Mouse (Mus musculus) G1E (cell line): ENCODE measurements around the gene Fbf1. TPM values are rescaled to one million over a fixed set of nuclear protein-coding genes. Genes with fewer than 3 reads are reported as not detected.
"Not testable (repeated sequence)": the region's sequence is repeated elsewhere in the genome, so short reads cannot be mapped to it uniquely, and the experiment has no call there.

ENCODE experiments used
- ATAC-seq: 2 replicates; pipeline ENCODE4 v1.8.0; 2016; ENCODE audit warnings: mild to moderate bottlenecking; ENCODE audit not compliant: insufficient number of reproducible peaks, poor library complexity, low FRiP score, severe bottlenecking; ENCODE audit errors: extremely low read depth
- DNase-seq: peaks from one replicate; pipeline ENCODE4 v3.0.0; 2012; ENCODE audit warnings: low spot score
- H3K27me3 ChIP-seq: 2 replicates; pipeline ENCODE4 v1.6.1; 2012; ENCODE audit warnings: mild to moderate bottlenecking, low read length, inconsistent platforms; ENCODE audit not compliant: insufficient read depth
- H3K36me3 ChIP-seq: replicated peaks from 2 replicates; pipeline ENCODE3; 2012; ENCODE audit warnings: mild to moderate bottlenecking, inconsistent platforms
- H3K4me1 ChIP-seq: 2 replicates; pipeline ENCODE4 v1.6.1; 2012; ENCODE audit warnings: low read depth, low read length, inconsistent platforms, mixed read lengths; ENCODE audit not compliant: insufficient read depth
- H3K4me3 ChIP-seq: 2 replicates; pipeline ENCODE4 v1.5.1; 2012; ENCODE audit warnings: low read depth, mild to moderate bottlenecking, inconsistent platforms, low read length, moderate library complexity, mixed read lengths
- H3K9me3 ChIP-seq: replicated peaks from 2 replicates; pipeline ENCODE4 v1.6.1; 2012; ENCODE audit warnings: inconsistent platforms
- CTCF ChIP-seq: IDR thresholded peaks from 2 replicates; pipeline ENCODE4 v1.5.1; 2012; ENCODE audit warnings: low read depth, low read length, inconsistent platforms, mixed read lengths
- GATA1 ChIP-seq: IDR thresholded peaks from 2 replicates; pipeline ENCODE4 v1.6.1; 2012; ENCODE audit warnings: borderline replicate concordance, low read length, inconsistent platforms, mixed read lengths
- GATA2 ChIP-seq: IDR thresholded peaks from 2 replicates; pipeline ENCODE4 v1.6.1; 2012; ENCODE audit warnings: low read depth, low read length, inconsistent platforms, borderline replicate concordance
- POLR2AphosphoS5 ChIP-seq: IDR thresholded peaks from 2 replicates; pipeline ENCODE4 v1.6.1; 2012; ENCODE audit warnings: low read depth, low read length, inconsistent platforms; ENCODE audit not compliant: insufficient replicate concordance
- TAL1 ChIP-seq: conservative IDR thresholded peaks from 2 replicates; pipeline ENCODE4 v1.6.1; 2012; ENCODE audit warnings: low read depth, low read length, inconsistent platforms, mixed read lengths
- polyA plus RNA-seq: library from polyadenylated mRNA; stranded (reverse); fragments of >175 nt; gene quantifications from 2 replicates; pipeline ENCODE4 v1.2.3, GENCODE M21; 2012
- total RNA-seq, 2 experiments: library from RNA; stranded (forward) in 1 of 2; stranded (reverse) in 1 of 2; fragments of 200-1000 nt in 1 of 2; fragments of >200 nt in 1 of 2; fragmentation: Nextera tagmentation in 1 of 2; gene quantifications; 2 replicates each; pipeline ENCODE4 v1.2.3; 2014 to 2017

Fbf1 gene
- total and polyA plus RNA-seq, 3 experiments: 23.6 to 50.9 (median 35.9) TPM

DNA sequence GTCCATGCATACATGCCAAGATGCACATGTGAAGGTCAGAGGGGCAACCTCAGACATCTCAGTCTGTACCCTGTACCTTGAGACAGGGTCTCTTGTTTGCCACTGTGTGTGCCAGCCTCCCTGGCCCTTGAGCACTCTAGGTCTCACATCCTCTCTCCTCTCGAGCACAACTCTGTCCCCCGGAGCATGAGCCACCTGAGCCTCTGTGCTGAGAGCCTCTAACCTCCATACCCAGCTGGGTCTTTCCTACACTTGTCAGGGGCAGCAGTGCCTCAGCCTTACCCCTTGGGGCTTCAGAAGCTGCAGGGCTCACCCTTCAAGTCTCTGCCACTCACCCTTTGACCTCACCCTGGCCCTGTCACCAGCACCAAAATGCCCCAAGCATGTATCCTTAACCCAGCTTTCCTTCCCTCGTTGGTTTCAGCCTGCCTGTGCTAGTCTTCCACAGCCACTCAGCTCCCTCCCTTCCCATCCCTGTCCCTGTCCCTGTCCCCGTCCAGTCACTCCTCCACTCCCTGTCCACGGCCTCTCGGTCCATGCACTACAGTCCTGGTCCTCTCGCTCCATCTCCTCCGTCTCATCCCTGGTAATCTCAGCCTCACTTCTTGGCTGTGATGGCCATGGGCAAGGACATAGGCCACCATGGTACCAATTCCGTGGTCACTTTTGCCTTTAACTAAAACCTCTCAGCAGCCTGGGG is 38.7 kb downstream of the Fbf1 start:
- no peak for ATAC-seq
- peaks cover 27% of the 10 kb centered on the region for H3K27me3 ChIP-seq
- no peak for TF ChIP-seq TAL1
- no peak for TF ChIP-seq GATA1
- no peak for TF ChIP-seq GATA2
- TF ChIP-seq CTCF: no peak
- TF ChIP-seq POLR2AphosphoS5: no peak; the same call in 1 of the 2 replicates
- H3K36me3 ChIP-seq: peaks cover 42% of the 10 kb centered on the region
- H3K9me3 ChIP-seq: peaks cover 4% of the 10 kb centered on the region
- H3K4me1 ChIP-seq: peaks cover 22% of the 10 kb centered on the region
- DNase-seq: no peak
- H3K4me3 ChIP-seq: no peak overlapping the region

DNA sequence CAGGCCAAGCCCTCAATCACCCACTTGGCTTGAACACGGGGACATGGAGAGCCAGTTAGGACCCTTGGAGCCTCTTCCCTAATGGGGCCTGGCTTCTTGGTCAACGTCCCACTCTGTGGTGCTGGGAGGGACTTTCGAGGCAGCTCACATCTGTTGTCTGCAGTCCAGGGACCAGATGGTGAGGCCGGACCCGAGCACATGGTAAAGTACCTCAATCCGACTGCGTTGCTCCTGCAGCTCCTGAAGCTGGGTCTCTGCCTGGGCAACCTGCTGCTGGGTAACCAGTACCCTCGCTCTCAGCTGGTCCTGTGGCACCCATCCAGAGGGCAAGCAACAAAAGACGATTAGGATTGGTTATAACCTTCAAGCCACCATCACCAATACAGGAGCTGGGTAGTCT is 40.0 kb downstream of the Fbf1 start:
- Histone ChIP-seq H3K4me3 (no peak overlapping the region), H3K9me3 (peaks cover 4% of the 10 kb centered on the region), H3K36me3 (peaks cover 29% of the 10 kb centered on the region), H3K4me1 (peaks cover 22% of the 10 kb centered on the region), H3K27me3 (peaks cover 31% of the 10 kb centered on the region)
- TF ChIP-seq POLR2AphosphoS5 (no peak), GATA2 (no peak), GATA1 (no peak), TAL1 (no peak), CTCF (no peak)
- no peak for ATAC-seq
- DNase-seq: no peak

DNA sequence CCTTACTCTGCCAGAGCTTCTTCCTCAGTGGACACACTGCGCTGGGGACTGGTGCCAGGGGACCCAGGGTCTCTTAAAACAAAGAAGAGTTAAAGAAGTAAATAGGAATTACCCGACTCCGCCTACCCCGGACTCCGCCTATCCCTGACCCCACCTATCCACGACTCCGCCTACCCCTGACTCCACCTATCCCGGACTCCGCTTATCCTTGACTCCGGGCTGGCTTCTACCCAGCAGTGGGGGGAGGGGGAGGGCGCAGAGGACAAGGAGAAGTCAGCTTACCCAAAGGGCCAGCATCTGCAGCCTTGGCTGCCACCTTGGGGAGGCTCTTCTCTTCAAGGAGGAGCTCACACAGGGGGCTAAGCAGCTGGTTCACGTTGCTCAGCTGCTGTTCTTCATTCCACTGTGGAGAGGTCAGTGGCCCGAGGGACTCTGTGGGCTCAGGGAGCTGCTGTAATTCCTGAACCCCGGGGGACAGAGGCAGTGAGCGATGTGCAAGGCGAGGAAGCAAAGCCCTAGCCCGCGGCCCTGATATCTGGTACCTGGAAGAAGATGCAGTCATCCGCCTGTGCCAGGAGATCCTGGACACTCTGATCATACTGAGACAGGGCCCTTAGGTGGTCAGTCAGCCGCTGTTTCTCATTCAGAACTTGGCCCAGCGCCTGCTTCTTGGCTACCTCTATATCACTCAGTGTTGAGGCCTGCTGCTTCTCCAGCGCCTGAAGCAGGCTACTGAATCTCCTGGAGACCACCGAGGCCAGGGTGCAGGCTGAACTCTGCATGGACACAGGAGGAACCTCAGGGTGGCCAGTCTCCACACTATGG is 40.6 kb downstream of the Fbf1 start, which contains the start of gene Trim47:
Gene Trim47 (minus strand): TSS at position 55 of the 825 bp plus-strand sequence.
- Histone ChIP-seq H3K9me3 (peaks cover 4% of the 10 kb centered on the region), H3K4me1 (peaks cover 22% of the 10 kb centered on the region), H3K27me3 (peaks cover 34% of the 10 kb centered on the region), H3K36me3 (peaks cover 23% of the 10 kb centered on the region), H3K4me3 (no peak within 1 kb of the TSS; the same call in 1 of the 2 replicates)
- ATAC-seq (no peak), DNase-seq (no peak)
- TF ChIP-seq POLR2AphosphoS5: no peak
- TF ChIP-seq GATA1: no peak
- TF ChIP-seq GATA2: no peak
- TF ChIP-seq CTCF: no peak
- TF ChIP-seq TAL1: no peak

DNA sequence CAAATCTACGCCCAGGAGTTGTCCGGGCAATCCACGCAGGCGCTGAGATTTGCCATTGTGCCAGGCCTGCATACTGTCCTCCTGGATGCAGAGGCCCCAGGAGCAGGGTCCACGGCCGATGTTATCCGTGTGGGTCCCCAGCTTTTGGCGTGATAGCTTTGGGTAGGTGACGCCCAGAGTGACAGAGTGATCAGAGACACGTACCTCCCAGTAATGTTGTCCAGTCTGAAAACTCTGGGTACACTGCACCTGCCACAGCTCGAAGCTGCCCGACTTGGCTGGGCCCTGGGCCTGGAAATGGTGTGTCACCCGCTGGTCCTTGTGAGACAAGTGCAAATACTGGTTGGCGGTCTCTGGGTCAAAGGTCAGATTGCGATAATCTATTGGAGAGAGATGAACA is 41.7 kb downstream of the Fbf1 start:
- H3K27me3 ChIP-seq: peaks cover 34% of the 10 kb centered on the region
- peaks cover 4% of the 10 kb centered on the region for H3K9me3 ChIP-seq
- peaks cover 22% of the 10 kb centered on the region for H3K4me1 ChIP-seq

DNA sequence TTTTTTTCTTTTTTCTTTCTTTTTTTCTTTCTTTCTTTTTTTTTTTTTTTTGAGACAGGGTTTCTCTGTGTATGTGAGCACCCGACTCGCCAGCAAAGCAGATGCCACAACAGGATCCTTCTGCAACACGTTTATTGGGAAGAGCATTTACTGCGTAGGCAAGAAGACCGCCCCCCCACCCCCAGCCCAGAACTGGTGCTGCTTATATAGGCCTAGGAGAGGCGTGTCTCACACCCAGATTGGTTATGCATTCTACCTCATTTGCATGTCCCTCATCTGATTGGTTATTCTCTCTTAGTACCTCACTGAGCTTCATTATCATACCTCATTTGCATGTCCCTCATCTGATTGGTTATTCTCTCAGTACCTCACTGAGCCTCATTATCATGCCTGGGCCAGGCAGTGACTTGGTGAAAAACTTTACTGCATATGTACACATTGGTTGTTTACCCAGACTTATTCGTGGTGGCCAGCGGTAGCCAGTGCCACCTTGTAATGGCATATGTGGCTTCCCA is 46.2 kb downstream of the Fbf1 start:
- H3K4me1 ChIP-seq, DNase-seq, H3K4me3 ChIP-seq, H3K36me3 ChIP-seq, H3K9me3 ChIP-seq, ATAC-seq: not testable (repeated sequence)
- H3K27me3 ChIP-seq: peaks cover 19% of the 10 kb centered on the region; the same call in 1 of the 2 replicates

More for the DNA sequence above, 41.7 kb downstream of the Fbf1 start:
- ATAC-seq (no peak), DNase-seq (no peak)
- TF ChIP-seq CTCF: no peak
- TF ChIP-seq GATA2: no peak
- TF ChIP-seq POLR2AphosphoS5: no peak
- no peak for TF ChIP-seq TAL1
- no peak for TF ChIP-seq GATA1
- Histone ChIP-seq H3K36me3 (peaks cover 12% of the 10 kb centered on the region), H3K4me3 (no peak overlapping the region)

DNA sequence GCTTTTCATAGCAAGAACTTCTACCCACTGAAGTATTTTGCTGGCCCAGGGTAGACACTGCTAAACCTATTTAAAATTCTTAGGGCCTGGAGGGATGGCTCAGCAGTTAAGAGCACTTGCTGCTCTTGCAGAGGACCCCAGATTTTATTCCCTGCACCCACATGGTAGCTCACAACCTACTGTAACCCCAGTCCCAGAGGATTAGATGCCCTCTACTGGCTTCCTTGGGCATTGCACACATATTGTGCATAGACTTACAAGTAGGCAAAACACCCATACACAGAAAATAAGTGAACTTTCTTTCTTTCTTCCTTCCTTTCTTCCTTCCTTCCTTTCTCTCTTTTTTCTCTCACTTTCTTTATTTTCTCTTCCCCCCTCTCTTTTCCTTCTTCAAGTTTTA is 50.1 kb downstream of the Fbf1 start:
- H3K4me1 ChIP-seq: peaks cover 8% of the 10 kb centered on the region
- TF ChIP-seq TAL1: no peak
- TF ChIP-seq POLR2AphosphoS5: no peak
- no peak for TF ChIP-seq GATA1
- TF ChIP-seq GATA2: no peak
- no peak for TF ChIP-seq CTCF
- no peak overlapping the region for H3K4me3 ChIP-seq
- no peaks in the 10 kb centered on the region for H3K9me3 ChIP-seq
- ATAC-seq (no peak), DNase-seq (no peak)
- H3K27me3 ChIP-seq: peaks cover 15% of the 10 kb centered on the region; the same call in 1 of the 2 replicates
- H3K36me3 ChIP-seq: no peaks in the 10 kb centered on the region
